Mouse (Mus musculus) adipocyte (in vitro differentiated cells): ENCODE measurements around the gene Etv1.
A peak's percentile ranks its signal among the peaks of the same experiment; 100 is the strongest.
"Not testable (repeated sequence)": the region's sequence is repeated elsewhere in the genome, so short reads cannot be mapped to it uniquely, and the experiment has no call there.

Source experiments
- DNase-seq: peaks from one replicate; pipeline ENCODE4 v3.0.0-alpha.2; 2016; ENCODE audit warnings: low spot score

Gene Etv1

DNA sequence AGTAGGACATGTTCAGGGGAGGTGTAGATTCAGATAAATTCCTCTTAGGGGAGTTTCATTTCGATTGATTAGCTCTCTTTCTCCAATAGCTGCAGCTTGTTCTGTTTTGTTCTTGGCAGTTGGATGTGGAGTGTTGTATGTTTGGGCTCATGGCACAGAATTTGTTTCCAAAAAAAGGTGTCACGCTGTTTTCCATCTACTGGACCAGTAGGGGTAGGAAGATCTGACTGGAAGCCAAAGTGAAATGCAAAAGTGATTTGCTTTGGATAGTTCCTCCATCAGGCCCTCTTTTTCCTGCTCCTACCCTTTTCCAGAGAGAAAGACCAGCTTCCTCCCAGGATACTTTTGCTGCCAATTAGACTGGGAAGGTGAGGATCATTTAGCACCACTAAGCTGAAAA is 39.1 kb downstream of the Etv1 start:
- no peak for DNase-seq

DNA sequence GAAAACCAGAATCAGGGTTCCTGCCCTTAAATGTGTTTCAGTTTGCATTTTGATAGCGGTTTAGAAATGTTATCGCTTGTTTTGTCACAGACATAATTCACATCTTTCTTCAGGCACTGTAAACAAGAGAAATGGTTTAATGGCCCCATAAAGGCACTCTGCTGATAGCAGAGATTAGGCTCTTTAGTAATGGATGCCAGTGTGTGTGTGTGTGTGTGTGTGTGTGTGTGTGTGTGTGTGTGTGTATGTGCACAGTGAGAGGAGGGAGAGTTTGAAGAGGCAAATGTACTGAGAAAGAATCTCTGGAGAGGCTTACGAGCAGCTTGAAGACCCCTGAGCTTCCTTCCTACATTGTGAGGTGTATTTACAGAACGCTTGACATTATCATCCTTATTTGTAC is 41.5 kb downstream of the Etv1 start:
- no peak for DNase-seq

DNA sequence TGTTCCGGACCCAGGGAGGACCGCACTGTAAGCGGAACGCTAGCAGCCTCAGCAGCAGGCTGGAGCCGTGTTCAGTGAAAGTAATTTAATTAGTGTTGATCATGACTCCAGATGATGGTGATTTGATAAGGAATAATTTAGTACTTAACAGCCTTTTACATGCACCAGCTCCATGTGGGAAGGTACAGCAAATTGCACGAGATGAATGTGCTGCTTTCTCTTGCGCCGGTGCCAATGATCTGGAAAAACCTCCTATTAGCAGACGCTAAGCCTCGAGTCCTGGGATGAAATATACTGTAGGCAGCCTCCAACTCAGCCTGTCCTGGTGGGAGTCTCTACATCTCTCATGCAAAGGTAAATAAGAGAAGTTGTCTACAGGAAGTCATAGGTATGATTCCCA is 45.2 kb downstream of the Etv1 start:
- DNase-seq = no peak

DNA sequence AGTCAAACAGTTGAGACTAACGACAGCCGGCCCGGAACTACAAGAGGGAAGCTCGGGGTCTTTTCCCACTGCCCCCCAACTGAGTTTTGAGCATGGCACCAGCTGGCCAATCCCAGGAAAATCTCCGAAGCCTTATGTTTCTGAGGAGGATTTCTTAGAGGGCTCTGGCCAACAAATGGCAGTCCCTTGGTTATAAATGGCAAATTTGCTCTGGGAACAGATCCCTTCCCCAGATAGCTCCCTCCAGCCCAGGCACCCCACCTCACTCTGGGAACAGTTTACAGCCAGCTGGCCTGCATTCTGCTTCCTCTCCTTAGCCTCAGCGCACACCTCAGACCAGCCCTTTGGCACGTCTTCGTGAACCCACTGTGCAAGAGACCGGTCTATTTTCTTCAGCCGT is 53.8 kb downstream of the Etv1 start:
- no peak for DNase-seq

DNA sequence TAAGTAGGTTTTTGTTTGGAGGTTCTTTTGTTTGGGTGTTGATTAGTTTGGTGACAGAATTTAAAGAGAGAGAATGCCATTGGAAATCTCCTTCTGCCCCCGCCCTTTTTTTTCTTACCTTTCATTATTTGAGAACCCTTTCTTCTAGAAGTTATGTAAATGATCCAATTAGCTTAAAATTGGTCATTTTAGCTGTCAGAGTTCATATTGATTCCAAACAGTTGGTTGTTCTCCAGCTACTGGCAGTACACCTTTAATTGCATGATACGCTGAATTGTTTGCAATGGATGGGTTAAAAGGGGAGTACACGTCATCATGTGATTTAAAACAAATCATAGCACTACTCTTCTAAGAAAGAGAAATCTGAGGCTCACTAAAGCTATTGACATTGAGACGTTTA is 55.4 kb downstream of the Etv1 start:
- DNase-seq = no peak

DNA sequence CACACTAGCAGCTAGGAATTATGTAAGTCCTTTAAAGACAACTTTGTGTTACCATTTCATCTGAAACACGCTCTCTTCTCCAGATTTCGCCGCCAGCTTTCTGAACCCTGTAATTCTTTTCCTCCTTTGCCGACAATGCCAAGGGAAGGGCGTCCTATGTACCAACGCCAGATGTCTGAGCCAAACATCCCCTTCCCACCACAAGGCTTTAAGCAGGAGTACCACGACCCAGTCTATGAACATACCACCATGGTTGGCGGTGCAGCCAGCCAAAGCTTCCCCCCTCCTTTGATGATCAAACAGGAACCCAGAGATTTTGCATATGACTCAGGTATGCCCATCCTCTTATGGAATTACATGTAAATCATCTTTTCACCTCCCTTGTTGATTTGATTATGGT is 55.8 kb downstream of the Etv1 start:
- DNase-seq = not testable (repeated sequence)

DNA sequence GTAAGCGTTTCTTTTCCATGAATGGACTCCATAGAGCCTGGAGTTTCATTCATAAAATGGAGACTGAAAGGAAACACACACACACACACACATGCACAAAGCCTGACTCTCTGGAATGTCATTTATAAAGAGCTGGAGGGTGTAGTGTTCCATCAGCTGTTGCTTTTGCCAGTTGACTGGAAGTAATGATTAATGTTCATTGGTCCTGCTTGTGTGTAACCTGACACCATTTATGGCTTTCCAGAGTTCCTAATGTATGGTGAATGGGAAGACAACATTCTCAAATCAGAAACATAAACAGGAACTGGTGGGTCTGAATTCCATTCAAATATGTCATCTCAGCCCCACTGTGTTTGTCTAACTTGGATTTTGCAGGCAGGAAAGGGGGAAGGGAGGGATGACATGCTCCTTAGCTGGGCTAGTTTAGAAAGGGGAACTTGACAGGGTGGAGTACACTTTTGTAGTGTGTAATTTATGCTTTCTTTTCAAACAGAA is 64.7 kb downstream of the Etv1 start:
- peak; percentile 7 for DNase-seq

DNA sequence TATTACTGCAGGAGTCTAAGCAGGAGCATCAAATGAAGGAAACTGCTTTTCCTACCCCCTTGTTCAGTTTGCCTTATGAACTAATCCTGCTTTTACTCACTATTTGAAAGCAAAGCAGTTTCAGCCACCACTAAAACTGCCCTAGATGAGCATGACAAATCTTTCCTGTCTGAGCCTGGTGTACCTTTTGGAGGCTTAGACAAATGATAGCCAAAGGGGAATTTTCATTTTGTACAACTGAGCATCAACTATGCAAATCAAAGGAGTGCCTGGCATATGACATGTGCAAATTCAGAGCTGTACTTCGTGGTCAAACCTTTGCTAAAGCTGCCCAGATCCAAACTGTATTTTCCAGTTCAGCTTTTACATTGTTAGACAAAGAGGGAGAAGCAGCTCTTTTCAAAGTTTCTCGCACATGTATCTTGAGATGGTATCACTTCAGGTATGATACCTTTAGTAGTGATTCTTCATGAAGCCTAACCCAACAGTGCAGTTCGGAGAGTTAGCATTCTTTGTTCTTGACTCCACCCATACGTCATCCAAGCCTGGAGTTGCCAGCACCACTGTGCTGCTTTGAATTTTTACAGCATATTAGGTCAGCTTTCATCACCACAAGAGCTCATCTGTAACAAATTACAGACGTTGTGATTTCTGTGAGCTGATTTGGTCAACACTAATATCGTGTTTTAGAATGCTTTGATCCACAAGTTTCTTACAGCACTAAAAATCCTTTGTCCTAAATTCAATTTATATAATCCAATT is 68.5 kb downstream of the Etv1 start:
- DNase-seq = no peak

DNA sequence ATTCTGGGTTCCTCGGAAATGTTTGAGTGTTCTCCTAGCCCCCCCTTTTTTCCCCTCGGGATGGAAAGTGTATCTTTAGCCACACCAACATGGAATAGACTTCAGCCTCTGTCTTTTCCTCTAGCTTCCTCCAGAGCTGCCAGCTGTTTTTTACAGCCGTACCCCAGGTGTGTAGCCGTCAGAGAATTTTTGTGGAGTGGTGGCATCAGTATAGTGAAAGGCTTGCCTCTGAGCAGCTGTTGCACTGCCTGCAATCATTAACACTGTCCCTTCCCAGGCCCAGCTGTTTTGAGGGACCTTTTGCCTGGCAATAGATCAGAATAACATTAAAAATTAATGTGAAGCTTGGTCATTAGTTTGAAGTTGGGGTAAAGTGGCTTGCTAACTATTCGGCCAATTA is 70.8 kb downstream of the Etv1 start:
- no peak for DNase-seq

DNA sequence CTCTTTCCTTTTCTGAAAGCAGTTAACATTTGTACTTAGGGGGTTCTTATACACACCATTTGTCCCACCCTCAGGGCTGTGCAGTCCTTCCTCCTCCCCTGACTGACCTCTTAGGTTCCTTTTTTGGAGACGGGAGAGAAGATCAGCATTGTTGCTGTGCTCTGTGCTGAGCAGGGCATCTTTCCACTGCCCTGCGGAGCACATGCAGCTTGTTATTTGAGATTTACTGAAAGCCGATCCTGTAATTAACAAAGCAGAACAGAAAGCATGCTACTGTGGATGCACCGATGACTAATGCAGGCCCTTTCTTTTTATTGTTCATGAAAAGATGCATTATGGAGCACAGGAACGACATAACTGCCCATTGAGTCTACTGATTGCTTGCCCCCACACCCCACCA is 75.1 kb downstream of the Etv1 start:
- no peak for DNase-seq

DNA sequence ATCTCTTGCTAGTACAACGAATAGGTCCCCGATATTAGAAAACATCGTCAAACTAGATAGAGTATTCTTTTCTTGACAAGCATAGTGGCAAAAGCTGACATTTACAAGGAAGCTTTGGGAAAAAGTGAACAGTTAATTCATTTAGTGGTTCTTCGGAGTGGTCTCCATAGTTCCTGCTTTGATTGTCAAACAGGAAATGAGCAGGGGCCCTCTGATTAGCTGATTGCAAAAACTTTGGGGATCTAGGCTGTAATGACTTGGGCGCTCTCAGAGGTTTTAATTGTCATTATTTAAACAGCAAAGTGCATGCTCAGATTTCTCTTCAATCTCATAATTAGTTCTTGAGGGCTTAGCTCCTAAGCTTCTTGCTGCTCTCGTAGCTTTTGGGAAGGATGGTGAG is 75.6 kb downstream of the Etv1 start:
- DNase-seq = no peak

DNA sequence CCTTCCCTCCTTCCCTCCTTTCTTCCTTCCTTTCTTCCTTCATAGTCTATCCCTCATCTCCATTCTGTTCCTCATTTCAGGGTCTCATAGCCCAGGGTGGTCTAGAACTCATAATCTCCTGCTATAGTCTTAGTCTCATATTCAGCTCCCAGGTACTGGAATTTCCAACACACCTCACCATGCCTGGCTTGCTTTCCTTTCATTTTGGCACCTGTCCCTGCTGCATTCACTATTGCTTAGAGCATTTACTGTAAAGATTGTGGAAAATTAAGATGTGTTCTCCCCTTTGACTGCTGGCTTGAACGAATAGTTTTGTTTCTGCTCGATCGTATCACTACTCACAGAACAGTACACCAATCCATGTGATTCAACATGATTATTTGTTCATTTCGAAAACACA is 80.5 kb downstream of the Etv1 start:
- no peak for DNase-seq

DNA sequence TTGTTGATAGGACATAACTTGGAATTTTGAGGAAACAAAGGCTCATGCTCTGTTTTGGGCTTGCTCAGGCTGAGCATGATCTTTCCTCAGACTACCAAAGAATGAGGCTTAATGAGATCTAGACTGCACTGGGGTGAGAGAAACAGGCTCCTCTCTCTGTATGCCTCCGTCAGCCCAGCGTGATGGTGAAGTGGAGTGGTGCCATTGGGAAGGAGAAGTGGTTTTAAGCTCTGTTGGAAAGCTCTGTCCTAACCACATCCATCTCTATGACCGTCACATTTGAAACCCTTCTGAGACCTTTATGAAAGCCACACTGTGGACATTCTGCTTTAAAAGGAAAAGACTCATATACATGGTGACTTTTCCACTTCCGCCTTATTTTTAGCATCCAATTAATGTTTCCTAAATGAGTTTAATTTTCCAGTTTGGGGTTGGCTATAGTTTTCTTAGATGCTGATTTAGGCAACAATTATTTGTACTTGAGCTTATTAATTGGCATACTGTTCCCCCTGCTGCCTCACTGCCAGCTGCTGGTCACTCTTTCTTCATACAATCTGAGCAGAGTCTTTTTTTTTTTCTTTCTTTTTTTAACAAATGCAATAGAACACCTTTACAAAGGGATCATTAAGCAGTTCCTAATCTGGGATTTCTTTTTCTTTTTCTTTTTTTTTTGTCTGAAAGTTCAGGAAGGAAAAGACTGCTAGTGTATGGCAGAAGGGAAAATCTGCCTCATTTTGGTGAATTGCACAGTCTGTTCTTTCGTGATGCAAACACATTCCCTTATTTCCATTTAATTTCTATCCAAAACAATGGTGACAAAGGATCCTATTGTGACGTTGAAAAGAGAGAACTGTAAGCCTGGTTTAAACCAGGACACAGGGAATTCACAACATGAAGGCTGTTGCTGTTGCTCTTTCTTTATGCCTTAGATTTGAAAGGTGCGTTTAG is 81.3 kb downstream of the Etv1 start:
- no peak for DNase-seq

DNA sequence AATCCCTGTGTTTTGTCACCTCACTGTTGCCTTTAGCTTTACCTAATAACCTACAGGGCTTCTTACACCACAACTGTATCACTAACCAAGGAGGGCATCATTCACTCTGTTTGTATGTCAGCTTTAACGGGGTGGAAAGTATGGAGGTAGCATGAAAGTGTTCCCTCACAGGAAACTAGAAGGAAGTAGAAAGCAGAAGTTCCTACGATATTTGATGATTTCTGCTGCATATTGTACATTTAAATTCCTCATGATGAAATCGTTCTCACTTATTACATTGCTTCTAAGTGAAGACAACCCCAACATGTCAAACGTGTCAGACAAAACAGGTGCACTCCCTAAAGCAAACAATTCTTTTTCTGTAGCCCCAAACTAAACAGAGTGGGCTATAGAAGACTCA is 84.2 kb downstream of the Etv1 start:
- DNase-seq = no peak

DNA sequence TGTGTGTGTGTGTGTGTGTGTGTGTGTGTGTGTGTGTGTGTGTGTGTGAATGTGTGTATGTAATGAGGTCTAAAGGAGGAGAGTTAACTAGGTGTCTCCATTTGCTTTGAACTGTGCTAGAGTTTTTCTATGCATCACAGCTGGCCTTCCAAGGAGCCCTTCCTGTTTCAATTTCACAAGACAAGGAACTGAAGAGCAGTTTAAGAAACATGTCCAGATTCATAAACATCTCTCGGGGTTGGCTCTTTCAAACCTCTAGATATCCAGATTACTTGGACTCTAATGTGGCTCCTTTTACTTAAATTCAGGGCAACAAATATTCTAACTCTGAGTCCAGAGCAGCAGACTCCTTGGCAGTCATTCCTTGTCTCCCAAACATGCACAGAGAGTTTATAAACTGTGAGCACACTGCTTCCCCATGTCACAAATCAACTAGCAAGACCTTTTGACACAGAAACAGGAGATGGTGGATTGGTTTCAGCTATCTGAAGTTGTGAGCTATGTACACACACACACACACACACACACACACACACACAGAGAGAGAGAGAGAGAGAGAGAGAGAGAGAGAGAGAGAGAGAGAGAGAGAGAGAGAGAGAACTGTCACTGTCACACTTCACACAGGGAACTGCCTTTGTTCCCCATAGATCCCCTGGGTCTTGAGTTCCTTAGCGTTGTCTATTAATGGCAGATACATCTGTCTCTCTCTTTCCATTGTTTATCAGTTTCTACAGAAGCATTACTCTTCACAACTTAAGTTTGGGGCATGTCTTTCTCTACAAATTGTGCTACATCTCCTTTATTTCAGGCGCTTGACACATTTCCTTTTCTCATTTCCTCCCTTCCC is 85.0 kb downstream of the Etv1 start:
- DNase-seq = peak; percentile 36

DNA sequence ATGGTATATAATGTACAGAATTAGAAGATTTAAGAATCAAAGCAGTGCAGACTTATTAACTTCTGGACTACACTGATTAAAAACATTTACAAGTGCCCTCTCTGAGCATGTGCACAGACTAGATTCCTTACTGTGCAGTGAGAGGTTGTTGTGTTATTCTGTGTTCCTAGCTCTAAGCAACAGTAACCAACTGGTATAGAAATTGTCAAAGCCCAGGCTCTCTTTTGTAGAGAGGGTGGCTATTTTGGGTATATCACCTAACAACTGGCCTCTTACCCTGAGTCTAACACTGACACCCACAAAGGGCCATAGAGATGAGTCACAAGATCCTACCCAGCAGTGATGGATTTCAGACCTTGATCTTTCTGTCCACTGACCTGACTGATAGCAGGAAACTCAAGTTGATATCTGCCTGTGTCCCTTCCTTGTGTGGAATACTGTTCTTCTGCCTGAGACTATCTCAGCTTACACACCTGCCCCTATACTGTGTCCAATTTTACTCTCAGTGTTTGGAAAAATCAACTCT is 95.4 kb downstream of the Etv1 start:
- no peak for DNase-seq

DNA sequence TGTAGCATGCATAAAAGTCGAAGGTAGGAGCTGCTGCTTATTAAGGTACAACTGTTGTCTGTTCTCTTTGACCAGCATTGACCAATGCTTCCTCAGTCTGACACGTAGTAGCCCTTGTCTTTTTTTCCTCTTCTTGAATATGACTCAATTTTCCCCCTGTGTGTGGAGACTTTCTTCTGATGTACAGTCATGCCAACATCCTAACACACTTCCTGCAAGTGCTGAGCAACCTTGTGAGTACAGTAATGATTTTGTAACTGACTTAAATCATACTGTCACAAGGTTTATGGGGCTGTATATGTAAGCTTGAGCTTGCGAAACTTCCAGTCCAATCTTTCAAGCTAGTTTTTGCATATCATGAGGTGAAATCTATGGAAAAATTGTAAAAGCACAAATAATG is 125.3 kb downstream of the Etv1 start:
- peak; percentile 7 for DNase-seq

DNA sequence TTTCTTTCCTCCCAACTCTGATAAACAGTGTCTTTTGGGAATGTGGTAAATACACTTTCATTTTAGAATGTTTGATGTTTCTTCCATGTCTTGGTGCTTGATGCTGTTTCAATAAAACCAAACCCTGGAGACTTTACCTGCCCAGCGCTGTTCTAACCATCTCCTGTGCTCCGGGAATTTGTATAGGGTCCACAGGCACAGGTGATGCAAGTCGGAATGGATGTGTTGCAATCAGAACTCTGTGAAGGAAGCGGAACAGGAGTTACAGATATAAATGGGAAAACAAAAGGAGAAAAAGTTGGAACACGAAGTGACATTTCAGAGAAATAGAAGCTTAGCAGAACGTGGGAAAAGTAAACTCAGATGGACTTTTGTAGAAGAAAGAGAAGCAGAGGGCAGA is 127.1 kb downstream of the Etv1 start:
- DNase-seq = peak; percentile 24

DNA sequence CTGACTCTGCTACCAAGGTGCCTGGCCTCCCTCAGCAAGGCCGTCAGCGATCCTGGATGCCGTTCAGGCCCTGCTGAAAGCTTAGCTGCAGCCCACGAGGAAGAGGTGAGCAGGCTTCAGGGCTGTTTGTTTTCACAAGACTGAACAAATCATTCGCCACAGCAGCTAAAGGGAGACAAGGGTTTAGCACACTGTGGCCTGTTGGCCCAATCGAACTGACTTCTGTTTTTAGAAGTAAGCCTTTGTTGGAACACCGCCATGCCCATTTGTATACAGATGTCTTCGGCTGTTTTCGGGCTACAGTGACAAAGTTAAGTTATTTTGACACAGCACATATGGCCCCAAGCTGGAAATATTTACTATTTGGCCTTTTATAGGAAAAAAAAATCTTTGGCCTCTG is 127.6 kb downstream of the Etv1 start:
- DNase-seq = peak; percentile 90

DNA sequence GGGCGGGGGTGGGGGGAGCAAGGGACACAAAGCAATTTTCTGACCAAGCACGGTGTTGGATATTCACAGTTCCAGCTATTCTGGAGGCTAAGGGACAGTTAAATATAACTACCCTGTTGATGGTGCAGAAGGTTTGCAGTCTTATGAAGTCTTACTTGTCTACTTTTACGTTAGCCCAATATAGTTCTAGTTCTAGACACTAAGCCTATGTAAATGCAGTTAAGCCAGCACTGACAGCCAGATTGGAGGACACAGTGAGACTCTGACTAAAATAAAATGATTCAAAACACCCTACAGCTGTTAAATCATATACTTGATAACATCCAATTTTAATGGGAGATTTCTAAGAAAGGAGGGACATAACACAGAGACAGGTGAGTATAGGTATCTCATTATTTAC is 129.8 kb downstream of the Etv1 start:
- no peak for DNase-seq
